ENCODE assay signal across 7 mouse cellular contexts in genomic region chr17:3083886-3084550, GRCm38 (mm10). TPM values are rescaled to one million over a fixed set of nuclear protein-coding genes. Genes with fewer than 3 reads are reported as not detected.
A peak's percentile ranks its signal among the peaks of the same experiment; 100 is the strongest.
DNase-seq lines count a peak whose midpoint lies in the region; ATAC-seq lines count a peak whose summit lies in the region.

No protein-coding gene starts in this region.

- peak; percentile 77 for ATAC-seq in embryonic facial prominence, embryonic 11.5 days (replicated peaks; ENCODE audit: insufficient number of reproducible peaks, low FRiP score, low TSS enrichment, low read depth)
- ATAC-seq in granulocyte monocyte progenitor cell, adult 5-6 weeks (replicated peaks; ENCODE audit: poor library complexity, severe bottlenecking): peak; percentile 30
- ATAC-seq in limb, embryonic 11.5 days (ENCODE audit: insufficient number of reproducible peaks, low FRiP score, low TSS enrichment, low read depth): peak; percentile 62
- peak; percentile 67 for ATAC-seq in midbrain, embryonic 14.5 days (ENCODE audit: low FRiP score, low TSS enrichment)

- under 1% methylated on average over 36 of the region's 40 CpGs for WGBS in embryonic facial prominence, embryonic 11.5 days
- WGBS in limb, embryonic 11.5 days: 0% methylated on average over 30 of the region's 40 CpGs
- under 1% methylated on average over 39 of the region's 40 CpGs for WGBS in midbrain, embryonic 14.5 days

- peak overlapping the region; percentile 62 for H3K27ac ChIP-seq in embryonic facial prominence, embryonic 11.5 days (replicated peaks; ENCODE audit: low read depth, low read length)
- peak overlapping the region; percentile 77 for H3K27ac ChIP-seq in limb, embryonic 11.5 days (replicated peaks; ENCODE audit: low read depth, low read length)
- H3K27ac ChIP-seq in midbrain, embryonic 14.5 days (replicated peaks; ENCODE audit: low read depth, low read length): peak overlapping the region; percentile 94

- peak overlapping the region; percentile 41 for H3K4me3 ChIP-seq in embryonic facial prominence, embryonic 11.5 days (ENCODE audit: low read depth, low read length)
- H3K4me3 ChIP-seq in limb, embryonic 11.5 days (ENCODE audit: low read depth, low read length): peak overlapping the region; percentile 38
- peak overlapping the region; percentile 43 for H3K4me3 ChIP-seq in midbrain, embryonic 14.5 days (replicated peaks; ENCODE audit: low read depth, low read length)

- no peaks in the 10 kb centered on the region for H3K27me3 ChIP-seq in embryonic facial prominence, embryonic 11.5 days (ENCODE audit: control insufficient read depth, insufficient read depth, low read length)
- no peaks in the 10 kb centered on the region for H3K27me3 ChIP-seq in limb, embryonic 11.5 days (ENCODE audit: control insufficient read depth, insufficient read depth, low read length)
- no peaks in the 10 kb centered on the region for H3K27me3 ChIP-seq in midbrain, embryonic 14.5 days (ENCODE audit: control insufficient read depth, insufficient read depth, low read length)

- peak overlapping the region; percentile 42 for H3K4me2 ChIP-seq in embryonic facial prominence, embryonic 11.5 days (ENCODE audit: low read depth, low read length)
- peak overlapping the region; percentile 48 for H3K4me2 ChIP-seq in limb, embryonic 11.5 days (ENCODE audit: low read depth, severe bottlenecking)
- H3K4me2 ChIP-seq in midbrain, embryonic 14.5 days (ENCODE audit: low read length): peak overlapping the region; percentile 59

- peak; percentile 95 for DNase-seq in adrenal gland, postnatal 14 days
- DNase-seq in embryonic facial prominence, embryonic 11.5 days (ENCODE audit: low spot score): peak; percentile 93
- peak; percentile 95 for DNase-seq in kidney, adult 11 months
- peak; percentile 95 for DNase-seq in limb, embryonic 11.5 days (ENCODE audit: low spot score)
- DNase-seq in midbrain, embryonic 14.5 days: peak; percentile 95
- DNase-seq in spleen, adult 18-20 months: peak; percentile 88 to 89

- peak overlapping the region; percentile 47 for H3K9ac ChIP-seq in embryonic facial prominence, embryonic 11.5 days (replicated peaks; ENCODE audit: low read length)
- H3K9ac ChIP-seq in limb, embryonic 11.5 days (ENCODE audit: low read length): 0 out of 2 replicates have a peak overlapping the region, but pooled peaks have one; percentile 34
- H3K9ac ChIP-seq in midbrain, embryonic 14.5 days (replicated peaks; ENCODE audit: low read length): peak overlapping the region; percentile 57; the same call in 1 of the 2 replicates

- H3K4me1 ChIP-seq in embryonic facial prominence, embryonic 11.5 days (ENCODE audit: control insufficient read depth, insufficient read depth, low read length): no peaks in the 10 kb centered on the region
- no peaks in the 10 kb centered on the region for H3K4me1 ChIP-seq in limb, embryonic 11.5 days (ENCODE audit: control insufficient read depth, insufficient read depth, low read length)
- H3K4me1 ChIP-seq in midbrain, embryonic 14.5 days (ENCODE audit: control insufficient read depth, insufficient read depth, low read length): no peaks in the 10 kb centered on the region

- H3K36me3 ChIP-seq in embryonic facial prominence, embryonic 11.5 days (replicated peaks; ENCODE audit: control insufficient read depth, insufficient read depth, low read depth, low read length): no peaks in the 10 kb centered on the region
- H3K36me3 ChIP-seq in limb, embryonic 11.5 days (ENCODE audit: control insufficient read depth, insufficient read depth, low read length): no peaks in the 10 kb centered on the region
- H3K36me3 ChIP-seq in midbrain, embryonic 14.5 days (ENCODE audit: control insufficient read depth, insufficient read depth, low read length): no peaks in the 10 kb centered on the region

- H3K9me3 ChIP-seq in embryonic facial prominence, embryonic 11.5 days (replicated peaks; ENCODE audit: control insufficient read depth, low read length): peaks cover 2% of the 10 kb centered on the region; the same call in 1 of the 2 replicates
- H3K9me3 ChIP-seq in limb, embryonic 11.5 days (ENCODE audit: control insufficient read depth, low read length): no peaks in the 10 kb centered on the region; the same call in 1 of the 2 replicates
- H3K9me3 ChIP-seq in midbrain, embryonic 14.5 days (ENCODE audit: control insufficient read depth, low read length): no peaks in the 10 kb centered on the region

RNA-seq across cellular contexts. Expression of gene Scaf8, which starts 30.8 kb away (rescaled TPM):
- 40.4 and 44.0 TPM in 2 replicates for total RNA-seq in adrenal gland, postnatal 14 days (2021)
- 25.6 and 28.5 TPM in 2 replicates for polyA plus RNA-seq in embryonic facial prominence, embryonic 11.5 days (2014; fragmentation: Nextera tagmentation; extraction: Ambion mirVana)
- total RNA-seq in granulocyte monocyte progenitor cell, adult 5-6 weeks (2014; fragmentation: Nextera tagmentation): 38.8 and 42.9 TPM in 2 replicates
- 25.8 and 31.5 TPM in 2 replicates for total RNA-seq in granulocyte monocyte progenitor cell, adult 5-6 weeks (2017)
- 28.7 and 32.7 TPM in 2 replicates for polyA plus RNA-seq in limb, embryonic 11.5 days (2014; fragmentation: Nextera tagmentation; extraction: Ambion mirVana)
- 16.1 and 20.8 TPM in 2 replicates for polyA plus RNA-seq in midbrain, embryonic 14.5 days (2014; fragmentation: Nextera tagmentation; extraction: Ambion mirVana)

Comparison
In these comparisons a context has a peak if more than half of its experiments do, and no peak if none do; other contexts are left out.
1. Peak in every context shown above with its lines: DNase-seq, ATAC-seq, H3K4me3 ChIP-seq and H3K27ac ChIP-seq.